Mouse (Mus musculus) megakaryocyte-erythroid progenitor cell, adult 5-6 weeks (primary cell): ENCODE results near the gene Hdac9. TPM values are rescaled to one million over a fixed set of nuclear protein-coding genes. Genes with fewer than 3 reads are reported as not detected.

Experiments
- ATAC-seq: replicated peaks from 2 replicates; pipeline ENCODE4 v1.8.0; 2016; ENCODE audit warnings: mild to moderate bottlenecking, inconsistent platforms; ENCODE audit not compliant: severe bottlenecking, poor library complexity, low FRiP score, low TSS enrichment
- total RNA-seq, 2 experiments: library from RNA; stranded (forward) in 1 of 2; stranded (reverse) in 1 of 2; fragments of 200-1000, 215-1000 nt in 1 of 2; fragments of >200 nt in 1 of 2; fragmentation: Nextera tagmentation in 1 of 2; gene quantifications; 2 replicates each; pipeline ENCODE4 v1.2.3; 2014 to 2017

Gene Hdac9
- total RNA-seq, 2 experiments from 2014 or later = 0.46 to 2.1 TPM

DNA sequence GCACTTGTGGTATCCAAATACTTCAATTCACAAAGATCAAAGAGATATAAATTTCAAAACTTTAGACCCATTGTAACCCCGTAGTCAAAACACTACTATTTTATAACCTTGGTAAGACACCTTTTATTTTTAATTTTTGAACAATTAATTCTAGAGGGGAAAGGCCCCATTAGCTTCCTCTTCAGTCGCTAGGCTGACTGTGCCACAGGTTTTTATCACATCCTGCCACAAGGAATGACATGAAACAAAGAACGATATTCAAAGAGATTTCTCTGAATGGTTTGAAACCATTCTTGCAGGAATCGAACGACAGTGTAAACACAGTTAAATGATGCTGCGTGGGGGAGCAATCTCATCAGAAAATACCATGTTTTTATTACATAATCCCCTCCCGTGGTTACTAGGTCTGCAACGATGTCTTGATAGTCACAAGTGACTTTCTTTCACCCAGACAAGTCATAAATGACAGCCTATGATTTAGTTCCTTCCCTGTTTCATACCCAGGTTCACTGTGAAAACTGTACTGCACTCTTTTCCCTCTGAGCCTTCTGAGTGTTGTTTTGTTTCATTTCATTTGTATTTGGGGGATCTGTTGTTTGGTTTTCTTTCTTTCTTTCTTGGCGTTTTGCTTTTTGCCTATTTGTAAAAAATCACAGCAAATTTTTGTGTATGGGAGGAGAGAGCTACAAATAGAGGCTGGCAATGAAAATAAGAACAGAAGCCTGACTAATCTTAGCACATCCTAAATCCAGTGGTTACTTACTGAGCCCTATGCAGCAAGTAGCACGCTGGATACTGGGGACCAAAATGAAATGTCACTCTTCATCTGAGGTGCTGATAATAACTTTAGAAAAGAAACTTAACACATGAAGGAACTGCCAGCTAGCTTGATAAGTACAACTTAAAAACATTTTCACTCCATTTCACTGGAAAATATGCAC is 105.0 kb downstream of the Hdac9 start:
- ATAC-seq = no peak

DNA sequence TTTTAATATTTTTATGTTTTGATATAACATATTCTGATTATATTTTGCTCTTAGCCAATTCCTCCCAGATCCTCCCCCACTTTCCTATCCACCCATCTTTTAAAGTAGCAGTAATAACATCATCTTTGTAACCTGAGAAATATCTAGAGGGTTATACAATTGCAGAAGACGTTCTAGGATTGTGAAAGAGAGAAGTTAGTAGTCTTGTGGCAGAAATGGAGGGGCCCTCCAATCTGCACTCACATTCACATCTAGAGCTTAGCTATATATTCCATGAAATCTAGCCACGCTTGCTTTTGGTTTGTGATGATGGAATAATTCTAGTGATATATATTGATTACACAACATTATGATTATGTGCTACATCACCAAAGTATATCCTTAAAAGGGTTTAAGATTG is 106.7 kb downstream of the Hdac9 start:
- no peak for ATAC-seq

DNA sequence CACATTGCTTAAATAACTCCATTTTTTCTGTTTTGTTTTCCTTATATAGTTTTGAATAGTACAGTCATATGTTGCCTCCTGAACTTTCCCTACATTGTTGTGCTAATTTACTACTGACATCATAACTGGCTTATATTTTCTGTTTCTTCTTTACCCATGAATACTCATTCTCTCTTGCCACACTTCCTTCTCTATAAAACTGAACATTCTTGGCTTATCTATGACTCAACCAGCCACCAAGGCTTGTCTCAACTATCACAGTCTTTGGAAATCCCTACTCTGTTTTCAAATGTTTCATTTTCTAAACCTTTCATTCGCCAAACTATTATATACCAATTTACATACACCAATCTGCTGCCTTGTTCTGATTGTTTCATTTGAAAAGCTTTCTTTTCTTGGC is 108.7 kb downstream of the Hdac9 start:
- ATAC-seq = no peak

DNA sequence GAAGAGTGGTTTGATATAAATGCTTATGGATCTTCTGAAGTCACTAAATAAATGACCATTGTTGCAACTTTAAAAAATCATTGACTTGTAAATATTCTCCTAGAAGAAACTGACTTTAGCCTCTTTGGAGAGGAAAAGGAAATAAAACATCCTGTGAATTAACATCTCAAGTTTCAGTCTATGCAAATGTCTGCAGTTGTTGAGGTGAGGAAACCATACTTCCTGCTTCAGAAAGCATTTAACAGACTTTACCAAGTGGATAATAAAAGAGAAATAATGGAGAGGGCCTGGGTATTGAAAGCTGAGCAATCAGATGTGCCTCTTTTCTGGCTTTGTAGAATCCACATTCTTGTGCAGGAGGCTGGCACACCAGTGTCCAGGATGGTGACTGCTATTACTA is 110.4 kb downstream of the Hdac9 start:
- no peak for ATAC-seq

DNA sequence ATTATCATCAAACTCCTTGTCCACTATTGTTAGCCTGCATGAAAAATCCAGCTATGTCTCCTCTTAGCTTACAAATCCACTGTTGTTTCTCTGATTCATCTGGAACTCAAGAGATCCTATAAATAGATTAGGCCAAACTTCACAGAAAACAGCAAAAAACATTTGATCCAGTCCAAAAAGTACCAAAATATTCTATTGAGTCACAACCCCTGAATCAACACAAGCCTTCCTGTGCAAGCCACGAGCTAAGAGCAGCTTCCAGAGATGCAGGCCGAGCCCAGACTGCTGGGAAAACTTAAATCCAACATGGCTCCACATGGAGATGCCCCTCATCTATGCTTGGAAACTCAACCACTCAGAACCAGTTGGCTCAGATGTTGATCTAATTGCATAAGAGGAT is 113.2 kb downstream of the Hdac9 start:
- no peak for ATAC-seq

DNA sequence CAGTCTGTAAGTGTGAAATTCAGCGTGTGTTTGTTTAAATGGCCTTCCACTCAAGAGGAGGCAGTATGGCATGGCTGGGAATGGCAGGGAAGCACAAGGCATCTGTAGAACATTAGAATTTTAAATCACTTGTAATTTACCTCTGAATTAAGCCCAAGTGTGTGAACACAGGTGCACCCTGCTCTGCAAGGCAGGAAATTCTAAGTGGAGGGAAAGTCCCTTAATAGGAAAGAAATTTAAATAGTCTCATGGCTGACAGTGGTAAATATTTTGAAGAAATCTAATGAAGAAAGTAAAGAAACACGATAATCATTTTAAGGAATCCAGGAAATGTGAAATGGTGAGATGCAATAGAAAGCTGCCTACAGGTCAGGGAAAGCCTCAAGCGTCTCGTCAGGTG is 114.6 kb downstream of the Hdac9 start:
- ATAC-seq = no peak

DNA sequence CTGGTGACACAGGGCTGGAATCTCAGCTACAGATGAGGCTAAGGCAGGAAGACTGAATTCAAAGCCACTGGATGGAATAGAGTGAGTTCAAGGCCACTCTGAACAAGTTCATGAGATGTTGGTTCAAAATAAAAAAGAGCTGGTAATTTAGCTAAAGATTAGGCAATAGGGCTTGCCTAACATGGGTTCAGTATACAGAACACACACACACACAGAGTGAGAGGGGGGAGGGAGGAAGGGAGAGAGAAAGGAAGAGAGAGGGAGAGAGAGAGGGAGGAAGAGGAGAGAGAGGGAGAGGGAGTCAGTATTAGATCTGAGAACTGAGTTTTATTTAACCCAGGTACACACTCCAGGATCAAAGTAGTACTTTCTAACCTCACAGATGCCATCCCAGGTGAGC is 115.1 kb downstream of the Hdac9 start:
- no peak for ATAC-seq

DNA sequence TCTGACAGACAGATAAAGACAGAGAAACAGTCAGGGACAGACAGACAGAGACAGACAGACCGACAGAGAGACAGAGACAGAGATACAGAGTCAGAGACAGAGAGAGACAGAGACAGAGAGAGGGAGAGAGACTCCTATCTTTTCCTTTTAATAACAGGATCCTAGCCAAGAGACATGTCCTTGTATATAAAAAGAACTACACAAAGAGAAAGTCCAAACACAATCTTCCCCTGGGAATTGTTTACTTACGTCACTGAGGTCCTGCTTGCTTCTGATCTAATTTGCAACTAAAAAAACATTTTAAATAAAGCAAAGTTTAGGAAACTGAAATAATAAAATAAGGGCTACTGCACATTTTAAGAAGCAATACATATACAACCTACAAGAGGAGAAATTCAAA is 119.5 kb downstream of the Hdac9 start:
- no peak for ATAC-seq

DNA sequence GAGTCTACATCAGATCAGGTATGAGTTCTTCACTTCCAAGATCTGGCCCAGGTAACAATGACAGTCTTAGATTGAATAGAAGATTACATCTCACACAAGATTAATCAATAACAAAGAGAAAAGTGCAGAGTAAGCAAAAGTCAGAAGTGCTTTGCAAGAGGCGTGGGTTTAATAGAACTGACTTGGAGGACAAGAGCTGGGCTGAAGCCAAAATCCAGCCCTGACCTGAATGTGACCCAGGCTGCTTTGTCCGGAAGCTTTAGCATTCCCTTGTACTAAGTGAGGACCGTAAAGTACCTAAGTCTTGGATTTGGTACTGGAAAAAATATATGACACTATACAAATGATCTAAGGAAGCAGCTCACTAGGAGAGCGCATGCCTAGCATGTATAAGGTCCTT is 121.4 kb downstream of the Hdac9 start:
- no peak for ATAC-seq

DNA sequence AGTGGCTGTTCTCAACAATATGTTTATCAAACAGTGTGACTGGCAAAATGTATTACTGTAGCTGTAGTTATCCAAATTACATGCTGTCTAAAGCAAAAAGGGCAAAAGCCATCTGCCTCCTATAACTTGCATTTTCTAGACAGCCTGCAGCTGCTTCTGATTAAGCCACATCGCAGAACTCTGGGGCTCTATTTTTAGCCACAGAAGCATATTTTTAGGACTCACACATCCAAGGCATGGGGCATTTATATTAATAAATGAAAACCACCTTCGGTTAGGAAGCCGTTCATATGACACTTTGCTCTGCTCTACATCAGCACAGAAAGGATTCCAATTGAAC is 124.8 kb downstream of the Hdac9 start:
- ATAC-seq = no peak

DNA sequence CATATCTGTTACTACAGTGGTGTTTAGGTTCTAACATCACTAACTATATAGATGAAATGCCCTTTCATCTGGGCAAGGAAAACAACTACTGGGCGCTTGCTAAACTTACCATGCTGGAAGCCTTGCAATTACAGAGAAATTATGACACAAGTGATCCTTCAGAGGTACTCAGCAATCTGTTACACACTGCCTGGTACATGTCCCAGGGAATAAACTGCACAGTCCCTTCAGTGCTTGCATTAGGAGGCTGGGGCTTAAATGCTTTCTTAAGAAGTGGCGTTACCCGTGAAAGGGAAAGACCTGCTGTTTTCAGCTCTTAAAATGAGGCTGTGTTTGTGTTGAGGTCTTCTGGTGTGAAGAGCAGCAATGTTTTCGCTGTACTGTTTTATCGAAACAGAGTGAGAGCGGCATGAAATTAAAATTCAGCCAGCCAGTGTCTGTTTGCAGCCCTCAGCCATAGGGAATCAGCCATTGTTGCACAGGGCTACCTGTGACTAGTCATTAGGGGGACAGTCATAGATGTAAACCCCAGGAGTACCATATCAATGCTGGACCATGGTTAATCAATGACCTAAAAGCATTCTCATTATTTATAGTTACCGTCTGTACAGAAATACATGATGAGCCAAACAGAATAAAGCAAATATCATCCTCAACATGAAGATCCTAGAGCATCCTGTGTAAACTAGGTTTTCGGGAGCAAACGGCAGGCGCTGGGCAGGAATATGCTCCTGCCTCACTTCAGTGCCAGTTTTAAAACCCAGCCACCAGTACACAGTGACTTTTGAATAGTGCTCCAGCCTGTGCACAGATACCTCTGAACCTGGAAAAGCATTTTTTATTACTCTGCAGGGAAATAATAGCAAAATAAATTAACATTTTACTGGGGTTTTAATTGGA is 125.4 kb downstream of the Hdac9 start:
- no peak for ATAC-seq

DNA sequence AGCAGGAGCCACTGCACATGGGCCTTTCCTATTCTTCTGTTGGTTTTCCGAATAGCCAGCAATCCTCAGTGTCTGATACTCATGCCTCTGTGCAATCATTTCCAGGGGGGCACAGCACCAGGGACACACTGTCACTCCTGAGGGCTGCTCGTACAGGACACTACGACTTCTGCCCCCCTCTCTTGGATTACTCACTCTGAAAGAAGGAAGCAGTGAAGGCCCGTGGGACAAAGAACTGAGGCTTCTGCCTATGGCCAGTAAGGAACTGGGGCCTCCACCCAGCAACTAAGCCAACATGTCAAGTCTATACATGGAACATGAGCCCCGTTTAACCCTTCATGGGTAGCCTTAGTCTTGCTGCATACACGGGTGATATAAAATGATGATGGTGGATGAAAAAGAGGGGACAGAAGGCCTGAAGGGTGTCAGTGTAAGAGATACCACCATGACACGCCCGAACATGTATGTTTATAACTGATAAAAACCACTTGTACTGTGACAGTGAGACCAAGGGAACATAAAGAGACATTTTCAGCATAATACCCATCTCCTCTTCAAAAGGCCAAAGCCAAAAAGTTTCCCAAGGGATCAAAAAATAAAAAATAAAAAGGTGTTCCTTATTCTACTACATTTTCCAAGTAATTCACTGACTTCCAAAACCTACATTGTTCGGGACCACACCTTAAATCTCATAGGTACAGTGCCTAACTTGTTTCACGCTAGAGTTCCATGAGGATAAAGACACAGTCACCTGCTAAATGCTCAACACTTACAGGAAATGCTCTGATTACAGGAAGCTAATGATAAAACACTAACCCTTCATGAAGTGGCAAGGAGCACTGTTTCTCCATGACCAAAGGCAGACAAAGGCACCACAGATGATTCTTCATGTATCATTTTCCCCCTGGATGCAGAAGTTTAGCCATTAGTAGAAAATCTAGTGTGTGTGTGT is 127.6 kb downstream of the Hdac9 start:
- peak; percentile 65; the same call in 1 of the 2 replicates for ATAC-seq

DNA sequence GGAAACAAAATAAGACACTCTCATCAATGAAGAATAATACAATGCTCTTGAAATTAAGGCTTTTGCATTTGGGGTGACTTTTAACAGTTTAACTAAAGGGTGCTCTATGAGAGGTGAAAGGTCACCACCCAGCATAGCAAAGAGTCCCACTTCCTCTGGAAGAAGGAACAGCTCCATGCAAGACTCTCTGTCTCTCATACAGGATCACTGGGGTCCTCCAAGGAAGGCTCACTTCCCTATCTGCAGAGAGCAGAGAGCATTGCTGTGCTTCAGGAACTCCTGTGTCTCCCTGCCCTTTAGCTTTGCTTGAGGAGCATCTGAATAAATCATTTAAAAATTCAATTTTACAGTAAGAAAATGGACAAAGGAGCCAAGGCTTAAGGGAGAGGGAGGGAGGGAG is 129.5 kb downstream of the Hdac9 start:
- ATAC-seq = no peak

DNA sequence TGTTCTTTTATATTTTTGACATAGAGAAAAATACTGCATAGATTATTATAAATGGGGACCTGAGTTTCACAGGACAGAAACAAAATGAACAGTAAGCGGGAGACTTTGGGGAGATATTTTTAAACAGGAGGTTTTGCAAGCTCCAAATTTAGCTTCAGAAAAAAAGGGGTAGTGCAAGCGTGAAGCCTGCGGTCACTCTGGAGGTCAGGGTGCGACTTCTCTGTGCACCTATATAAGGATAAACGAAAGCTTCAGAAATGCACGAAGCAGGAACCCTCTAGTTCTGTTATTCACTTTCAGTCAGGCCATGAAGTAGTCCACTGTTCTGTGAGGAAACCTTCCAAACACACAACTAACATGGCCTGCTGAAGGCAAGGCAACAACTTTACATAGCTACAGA is 133.3 kb downstream of the Hdac9 start:
- ATAC-seq = no peak

DNA sequence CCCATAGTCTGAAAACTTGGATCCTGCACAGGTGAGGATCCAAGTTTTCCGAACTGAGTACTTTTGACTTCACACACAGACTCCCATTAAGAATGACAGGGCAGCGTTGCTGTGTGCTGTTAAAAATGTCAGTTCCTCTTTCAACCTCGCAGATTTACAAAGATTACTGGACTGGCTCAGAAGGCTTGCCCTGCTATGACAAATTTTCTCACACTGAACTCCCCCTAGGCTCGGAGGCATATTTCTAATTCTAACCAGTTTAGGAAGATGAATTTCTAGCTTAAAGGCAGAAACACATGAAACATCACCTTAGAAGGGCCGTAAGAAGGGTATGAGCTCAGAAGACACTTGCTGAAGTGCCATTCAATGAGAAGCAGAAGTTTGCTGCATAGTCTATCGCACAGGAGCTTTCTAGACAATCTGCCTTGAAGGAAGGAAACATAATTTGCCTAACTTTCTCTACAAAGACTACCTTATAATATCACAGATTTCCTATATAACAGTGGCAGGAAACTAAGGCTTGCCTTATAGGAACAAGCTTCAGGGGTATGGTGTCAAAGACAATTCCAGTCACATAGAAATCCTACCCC is 137.4 kb downstream of the Hdac9 start:
- ATAC-seq = no peak

DNA sequence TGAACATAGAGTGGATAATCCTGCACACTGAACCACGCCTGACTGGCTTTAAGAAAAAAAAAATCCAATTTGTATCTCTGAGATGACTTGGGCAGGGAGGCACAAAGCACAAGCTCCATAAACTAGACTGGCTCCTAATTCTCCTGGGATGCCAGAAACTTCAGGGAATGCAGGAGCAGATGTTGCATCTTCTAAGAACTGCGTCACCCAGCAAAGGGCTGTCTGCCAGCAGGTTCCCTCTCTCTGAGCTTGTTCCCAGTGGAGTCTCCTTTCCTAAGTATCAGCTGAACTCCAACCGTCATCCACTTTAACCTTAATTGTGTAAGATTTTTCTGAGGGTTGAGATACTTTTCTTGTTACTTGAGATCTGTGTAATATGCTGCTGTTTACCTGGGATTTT is 140.7 kb downstream of the Hdac9 start:
- ATAC-seq = no peak

DNA sequence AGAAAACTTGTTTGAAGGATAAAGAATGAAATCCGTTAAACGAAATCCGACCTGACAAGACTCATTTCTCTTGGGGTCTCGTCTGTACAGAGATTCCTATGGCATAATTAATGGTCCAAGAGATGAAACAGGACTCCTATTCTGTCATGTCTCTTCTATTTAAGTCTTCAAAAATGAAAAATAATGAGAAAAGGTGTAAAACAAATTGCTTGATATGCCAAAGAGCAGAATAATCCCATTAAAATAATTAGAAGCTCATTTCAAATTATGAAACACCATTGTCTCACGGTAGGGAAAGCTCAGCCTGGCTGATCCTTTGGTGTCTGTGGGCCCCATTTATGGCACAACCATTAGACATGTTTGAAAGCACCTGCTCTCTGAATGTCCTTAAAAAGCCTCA is 142.8 kb downstream of the Hdac9 start:
- no peak for ATAC-seq

DNA sequence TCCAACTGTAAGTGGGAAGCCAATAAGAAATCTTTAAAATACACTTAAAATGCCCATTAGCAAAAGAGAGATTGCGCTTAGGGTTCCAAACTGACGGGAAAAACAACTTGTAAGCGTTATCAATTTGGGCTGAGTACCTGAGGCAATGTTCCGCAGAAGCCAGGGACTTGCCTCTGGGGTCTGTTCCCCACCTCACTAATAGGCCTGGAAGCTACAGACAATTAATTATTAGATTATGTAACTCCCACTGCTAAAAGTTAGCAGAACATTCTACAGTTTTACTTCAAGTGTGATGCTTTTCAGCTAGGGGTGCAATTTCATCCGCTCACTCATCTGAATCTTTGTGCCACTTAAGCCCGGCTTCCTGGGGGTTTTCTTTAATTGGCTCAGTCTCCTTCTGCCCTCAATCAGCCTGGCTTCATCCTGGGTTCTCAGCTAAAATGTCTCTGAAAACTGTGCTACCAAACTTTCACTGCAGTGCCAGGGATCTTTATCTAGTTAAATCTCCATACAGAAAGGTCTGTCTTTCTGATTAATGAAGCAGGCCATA is 149.6 kb downstream of the Hdac9 start:
- no peak for ATAC-seq

DNA sequence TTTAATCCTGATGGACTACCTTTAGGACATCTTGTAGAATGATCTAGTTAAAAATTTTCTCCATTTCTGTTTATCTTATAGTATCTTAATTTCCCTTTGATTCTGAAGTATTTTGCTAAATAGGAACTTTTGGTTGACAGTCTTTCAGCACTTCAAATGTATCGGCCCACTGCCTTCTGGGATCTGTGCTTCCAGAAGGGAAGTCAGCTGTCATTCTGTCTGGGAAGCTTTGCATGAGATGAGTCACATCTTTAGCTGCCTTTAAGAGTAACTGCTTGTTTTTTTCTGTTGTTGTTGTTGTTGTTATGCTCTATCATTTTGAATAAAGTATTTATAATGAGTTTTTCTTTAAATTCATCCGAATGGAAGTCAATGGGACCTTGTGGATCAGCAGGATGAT is 169.6 kb downstream of the Hdac9 start:
- no peak for ATAC-seq
